Mouse (Mus musculus) adrenal gland, postnatal 0 days (tissue): ENCODE data around the gene Hs3st4. TPM values are rescaled to one million over a fixed set of nuclear protein-coding genes. Genes with fewer than 3 reads are reported as not detected.

Experiments used
- polyA plus RNA-seq: library from polyadenylated mRNA; unstranded; fragments of >200 nt; fragmentation: Nextera tagmentation; extraction: Ambion mirVana; gene quantifications from 2 replicates; pipeline ENCODE4 v1.2.1, GENCODE M21; 2015

The Hs3st4 gene
- polyA plus RNA-seq = 0.10 and 0.43 TPM in 2 replicates

DNA sequence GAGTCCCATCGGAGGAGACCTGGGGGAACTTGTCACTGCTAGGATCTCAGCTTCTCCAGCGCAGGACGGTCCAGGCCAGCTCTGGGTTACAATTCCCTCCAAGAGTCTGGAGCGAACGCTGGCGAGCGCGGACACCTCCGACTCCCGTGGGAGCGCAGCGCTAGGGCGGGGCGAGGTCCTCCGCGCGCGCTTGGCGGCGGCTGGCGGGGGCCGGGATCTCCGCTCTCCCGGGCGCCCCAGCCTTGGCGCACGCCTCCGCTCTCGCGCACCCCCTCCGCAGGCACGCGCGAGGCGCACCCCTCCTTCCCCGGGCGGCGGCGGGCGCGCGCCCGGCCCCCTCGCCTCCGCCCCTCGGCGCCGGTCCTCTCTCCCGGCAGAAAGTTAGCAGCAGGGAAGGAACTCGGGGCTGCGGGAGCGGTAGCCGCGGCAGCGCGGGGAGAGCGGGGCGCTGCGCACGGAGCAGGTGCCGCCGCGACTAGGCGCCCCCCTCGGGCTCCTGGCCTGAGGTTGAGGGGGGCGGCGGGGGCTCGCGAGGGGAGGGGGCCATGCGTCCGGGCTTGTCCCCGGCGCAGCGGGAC lies at the start of gene Hs3st4:
Hs3st4 (plus strand) TSS at position 409 of the 578 bp plus-strand sequence.

